Mouse (Mus musculus): ENCODE data around the gene Clcnka. TPM values are rescaled to one million over a fixed set of nuclear protein-coding genes. Genes with fewer than 3 reads are reported as not detected.

Gene Clcnka
- polyA plus RNA-seq, 1 experiment from 2014 or later = 0.17 TPM

- Histone ChIP-seq H3K4me3 (replicated peaks; ENCODE audit: low read length) (no peak overlapping the region), H3K27me3 (ENCODE audit: control insufficient read depth, insufficient read depth, low read length) (no peaks in the 10 kb centered on the region), H3K4me1 (ENCODE audit: control insufficient read depth, insufficient read depth, low read length) (peaks cover 41% of the 10 kb centered on the region), H3K36me3 (ENCODE audit: control insufficient read depth, insufficient read depth, low read length) (no peaks in the 10 kb centered on the region), H3K9ac (ENCODE audit: low read length) (no peak overlapping the region), H3K27ac (ENCODE audit: low read length) (no peak overlapping the region), H3K9me3 (replicated peaks; ENCODE audit: control insufficient read depth, low read length) (no peaks in the 10 kb centered on the region), H3K4me2 (ENCODE audit: low read depth, low read length) (no peak overlapping the region)
- 88% methylated on average over 13 of the region's 13 CpGs for WGBS
- no peak for ATAC-seq (ENCODE audit: insufficient read depth, low FRiP score)
Observed at GRCm38 (mm10) chr4:141423691-141424431, 25.3 kb upstream of the Clcnka start.

- H3K4me1 ChIP-seq (ENCODE audit: control insufficient read depth, insufficient read depth, low read length) = peaks cover 41% of the 10 kb centered on the region
- H3K9me3 ChIP-seq (replicated peaks; ENCODE audit: control insufficient read depth, low read length) = no peaks in the 10 kb centered on the region
- no peak overlapping the region for H3K27ac ChIP-seq (ENCODE audit: low read length)
- no peak overlapping the region for H3K4me2 ChIP-seq (ENCODE audit: low read depth, low read length)
- H3K36me3 ChIP-seq (ENCODE audit: control insufficient read depth, insufficient read depth, low read length) = no peaks in the 10 kb centered on the region
- H3K9ac ChIP-seq (ENCODE audit: low read length) = no peak overlapping the region
- no peak overlapping the region for H3K4me3 ChIP-seq (replicated peaks; ENCODE audit: low read length)
- WGBS = 79% methylated on average over 5 of the region's 5 CpGs
- no peak for ATAC-seq (ENCODE audit: insufficient read depth, low FRiP score)
- no peaks in the 10 kb centered on the region for H3K27me3 ChIP-seq (ENCODE audit: control insufficient read depth, insufficient read depth, low read length)
Observed at GRCm38 (mm10) chr4:141423288-141423687, 24.8 kb upstream of the Clcnka start.

GRCm38 (mm10) chr4:141422841-141423240, 24.3 kb upstream of the Clcnka start:
- Histone ChIP-seq H3K27me3 (ENCODE audit: control insufficient read depth, insufficient read depth, low read length) (no peaks in the 10 kb centered on the region), H3K9me3 (replicated peaks; ENCODE audit: control insufficient read depth, low read length) (no peaks in the 10 kb centered on the region), H3K36me3 (ENCODE audit: control insufficient read depth, insufficient read depth, low read length) (no peaks in the 10 kb centered on the region), H3K4me2 (ENCODE audit: low read depth, low read length) (peak overlapping the region; percentile 34; the same call in 1 of the 2 replicates), H3K27ac (ENCODE audit: low read length) (no peak overlapping the region), H3K9ac (ENCODE audit: low read length) (no peak overlapping the region; the same call in 1 of the 2 replicates), H3K4me1 (ENCODE audit: control insufficient read depth, insufficient read depth, low read length) (peaks cover 41% of the 10 kb centered on the region), H3K4me3 (replicated peaks; ENCODE audit: low read length) (no peak overlapping the region)
- ATAC-seq (ENCODE audit: insufficient read depth, low FRiP score) = no peak
- 86% methylated on average over 5 of the region's 5 CpGs for WGBS

GRCm38 (mm10) chr4:141421423-141421822, 22.9 kb upstream of the Clcnka start:
- no peaks in the 10 kb centered on the region for H3K27me3 ChIP-seq (ENCODE audit: control insufficient read depth, insufficient read depth, low read length)
- H3K4me2 ChIP-seq (ENCODE audit: low read depth, low read length) = peak overlapping the region; percentile 34
- peaks cover 30% of the 10 kb centered on the region for H3K4me1 ChIP-seq (ENCODE audit: control insufficient read depth, insufficient read depth, low read length)
- WGBS = 43% methylated on average over 14 of the region's 14 CpGs
- H3K4me3 ChIP-seq (replicated peaks; ENCODE audit: low read length) = peak overlapping the region; percentile 24
- peak overlapping the region; percentile 57 for H3K9ac ChIP-seq (ENCODE audit: low read length)
- H3K27ac ChIP-seq (ENCODE audit: low read length) = peak overlapping the region; percentile 73
- peak; percentile 27 for ATAC-seq (ENCODE audit: insufficient read depth, low FRiP score)
- no peaks in the 10 kb centered on the region for H3K36me3 ChIP-seq (ENCODE audit: control insufficient read depth, insufficient read depth, low read length)
- H3K9me3 ChIP-seq (replicated peaks; ENCODE audit: control insufficient read depth, low read length) = no peaks in the 10 kb centered on the region

GRCm38 (mm10) chr4:141420886-141421285, 22.4 kb upstream of the Clcnka start:
- Histone ChIP-seq H3K9me3 (replicated peaks; ENCODE audit: control insufficient read depth, low read length) (no peaks in the 10 kb centered on the region), H3K27me3 (ENCODE audit: control insufficient read depth, insufficient read depth, low read length) (no peaks in the 10 kb centered on the region), H3K36me3 (ENCODE audit: control insufficient read depth, insufficient read depth, low read length) (no peaks in the 10 kb centered on the region), H3K4me3 (replicated peaks; ENCODE audit: low read length) (no peak overlapping the region), H3K4me1 (ENCODE audit: control insufficient read depth, insufficient read depth, low read length) (peaks cover 25% of the 10 kb centered on the region), H3K27ac (ENCODE audit: low read length) (peak overlapping the region; percentile 73), H3K9ac (ENCODE audit: low read length) (peak overlapping the region; percentile 57), H3K4me2 (ENCODE audit: low read depth, low read length) (no peak overlapping the region)
- 41% methylated on average over 9 of the region's 9 CpGs for WGBS
- no peak for ATAC-seq (ENCODE audit: insufficient read depth, low FRiP score)

GRCm38 (mm10) chr4:141420192-141420829, 21.8 kb upstream of the Clcnka start, which contains the start of gene Hspb7:
TSS of gene Hspb7 (plus strand) at chr4:141420779.
- no peak for ATAC-seq (ENCODE audit: insufficient read depth, low FRiP score)
- 53% methylated on average over 9 of the region's 9 CpGs for WGBS
- Histone ChIP-seq H3K27me3 (ENCODE audit: control insufficient read depth, insufficient read depth, low read length) (no peaks in the 10 kb centered on the region), H3K36me3 (ENCODE audit: control insufficient read depth, insufficient read depth, low read length) (no peaks in the 10 kb centered on the region), H3K4me1 (ENCODE audit: control insufficient read depth, insufficient read depth, low read length) (peaks cover 23% of the 10 kb centered on the region), H3K9me3 (replicated peaks; ENCODE audit: control insufficient read depth, low read length) (no peaks in the 10 kb centered on the region), H3K9ac (ENCODE audit: low read length) (peak within 1 kb of the TSS; percentile 57), H3K27ac (ENCODE audit: low read length) (peak within 1 kb of the TSS; percentile 73), H3K4me2 (ENCODE audit: low read depth, low read length) (peak within 1 kb of the TSS; percentile 34), H3K4me3 (replicated peaks; ENCODE audit: low read length) (peak within 1 kb of the TSS; percentile 24)

- Histone ChIP-seq H3K4me3 (replicated peaks; ENCODE audit: low read length) (no peak overlapping the region), H3K9ac (ENCODE audit: low read length) (no peak overlapping the region), H3K4me2 (ENCODE audit: low read depth, low read length) (no peak overlapping the region), H3K27me3 (ENCODE audit: control insufficient read depth, insufficient read depth, low read length) (no peaks in the 10 kb centered on the region), H3K36me3 (ENCODE audit: control insufficient read depth, insufficient read depth, low read length) (no peaks in the 10 kb centered on the region), H3K4me1 (ENCODE audit: control insufficient read depth, insufficient read depth, low read length) (peaks cover 23% of the 10 kb centered on the region), H3K27ac (ENCODE audit: low read length) (no peak overlapping the region), H3K9me3 (replicated peaks; ENCODE audit: control insufficient read depth, low read length) (no peaks in the 10 kb centered on the region)
- no peak for ATAC-seq (ENCODE audit: insufficient read depth, low FRiP score)
- 60% methylated on average over 27 of the region's 27 CpGs for WGBS
Observed at GRCm38 (mm10) chr4:141419398-141420191, 21.1 kb upstream of the Clcnka start.

DNA sequence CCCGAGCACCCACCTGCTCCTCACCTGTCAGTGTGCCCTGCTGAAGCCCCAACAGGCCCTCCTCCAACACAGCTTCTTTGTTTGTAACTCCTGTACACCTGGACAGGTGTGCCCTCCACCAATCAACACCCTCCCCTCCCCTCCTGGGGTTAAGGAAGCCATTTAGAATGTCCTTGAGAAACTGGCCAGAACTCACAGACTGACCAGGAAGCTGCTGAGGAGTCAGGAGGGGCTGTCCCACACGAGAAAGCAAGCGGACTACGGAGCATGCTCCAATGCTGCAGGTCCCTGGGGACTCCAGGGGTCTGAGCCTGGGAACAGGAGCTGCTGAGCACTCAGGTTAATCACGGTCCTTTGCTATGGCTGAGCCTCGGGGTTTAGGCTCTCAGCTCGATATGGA, 17.4 kb upstream of the Clcnka start, which contains the start of gene Clcnkb:
TSS of gene Clcnkb (minus strand) at position 91 of the 400 bp plus-strand sequence.
- H3K9me3 ChIP-seq (replicated peaks; ENCODE audit: control insufficient read depth, low read length) = no peaks in the 10 kb centered on the region
- H3K36me3 ChIP-seq (ENCODE audit: control insufficient read depth, insufficient read depth, low read length) = no peaks in the 10 kb centered on the region
- H3K27ac ChIP-seq (ENCODE audit: low read length) = no peak within 1 kb of the TSS
- H3K9ac ChIP-seq (ENCODE audit: low read length) = no peak within 1 kb of the TSS
- H3K4me1 ChIP-seq (ENCODE audit: control insufficient read depth, insufficient read depth, low read length) = peaks cover 14% of the 10 kb centered on the region
- WGBS = 62% methylated on average over 7 of the region's 7 CpGs
- ATAC-seq (ENCODE audit: insufficient read depth, low FRiP score) = no peak
- no peak within 1 kb of the TSS for H3K4me3 ChIP-seq (replicated peaks; ENCODE audit: low read length)
- H3K27me3 ChIP-seq (ENCODE audit: control insufficient read depth, insufficient read depth, low read length) = no peaks in the 10 kb centered on the region
- H3K4me2 ChIP-seq (ENCODE audit: low read depth, low read length) = no peak within 1 kb of the TSS

All from stomach, embryonic 16.5 days (tissue).